Mouse (Mus musculus): Measurements from ENCODE around the gene Hist2h2ac.
A peak's percentile ranks its signal among the peaks of the same experiment; 100 is the strongest.

Gene Hist2h2ac

DNA sequence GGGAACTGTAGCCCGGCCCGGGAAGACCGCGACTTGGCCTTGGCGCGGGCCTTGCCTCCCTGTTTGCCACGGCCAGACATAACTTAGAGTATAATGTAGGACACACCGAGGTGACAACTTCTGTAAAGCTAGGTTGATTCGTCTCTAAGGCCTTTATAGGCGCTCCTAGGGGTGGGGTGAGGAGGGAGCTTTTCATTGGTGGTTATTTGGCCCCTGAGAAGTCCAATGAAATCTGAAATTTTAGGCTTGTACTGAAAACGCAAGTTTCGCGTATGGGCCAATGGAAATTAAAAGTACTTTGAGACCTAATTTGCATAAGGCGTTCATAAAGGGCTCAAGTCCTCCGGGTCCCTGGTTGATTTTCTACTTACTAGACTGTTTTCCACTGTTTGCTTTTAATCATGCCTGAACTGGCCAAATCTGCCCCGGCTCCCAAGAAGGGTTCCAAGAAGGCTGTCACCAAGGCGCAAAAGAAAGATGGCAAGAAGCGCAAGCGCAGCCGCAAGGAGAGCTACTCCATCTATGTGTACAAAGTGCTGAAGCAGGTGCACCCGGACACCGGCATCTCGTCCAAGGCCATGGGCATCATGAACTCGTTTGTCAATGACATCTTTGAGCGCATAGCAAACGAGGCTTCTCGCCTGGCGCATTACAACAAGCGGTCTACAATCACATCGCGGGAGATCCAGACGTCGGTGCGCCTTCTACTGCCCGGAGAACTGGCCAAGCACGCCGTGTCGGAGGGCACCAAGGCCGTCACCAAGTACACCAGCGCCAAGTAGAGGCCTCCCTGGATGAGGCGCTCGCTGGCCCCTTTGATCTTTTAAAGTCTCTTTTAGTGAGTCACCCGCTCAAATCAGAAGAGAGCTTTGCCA is at the start of gene Hist2h2ac, which contains the start of gene Hist2h2be:
Gene Hist2h2ac, minus strand, starts transcription at position 116 of the 875 bp plus-strand sequence.
Gene Hist2h2be, plus strand, starts transcription at position 355 of the 875 bp plus-strand sequence.
- peak; percentile 94 to 96 for DNase-seq

- peak; percentile 94 to 96 for DNase-seq
Observed at GRCm38 (mm10) chr3:96269511-96270474, 49.1 kb upstream of the Hist2h2ac start, which contains the start of gene Hist2h2bb. TSS of gene Hist2h2bb (plus strand) at chr3:96269752.

DNA sequence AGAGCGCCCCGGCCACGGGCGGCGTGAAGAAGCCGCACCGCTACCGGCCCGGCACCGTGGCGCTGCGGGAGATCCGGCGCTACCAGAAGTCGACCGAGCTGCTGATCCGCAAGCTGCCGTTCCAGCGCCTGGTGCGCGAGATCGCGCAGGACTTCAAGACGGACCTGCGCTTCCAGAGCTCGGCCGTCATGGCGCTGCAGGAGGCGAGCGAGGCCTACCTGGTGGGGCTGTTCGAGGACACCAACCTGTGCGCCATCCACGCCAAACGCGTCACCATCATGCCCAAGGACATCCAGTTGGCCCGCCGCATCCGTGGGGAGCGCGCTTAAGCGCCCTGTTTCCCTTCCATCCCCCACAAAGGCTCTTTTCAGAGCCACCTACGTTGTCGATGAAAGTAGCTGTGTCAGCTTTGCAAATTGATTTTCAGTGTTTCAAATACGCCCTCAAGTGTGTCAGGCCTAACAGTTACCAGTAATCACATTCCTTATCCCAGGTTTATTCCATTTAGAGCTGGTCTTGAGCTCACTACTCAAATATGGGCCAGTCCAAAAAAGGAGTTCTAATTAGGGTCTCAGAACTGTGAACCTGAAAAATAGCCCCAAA is 48.2 kb upstream of the Hist2h2ac start:
- DNase-seq = peak in 1 of 2 experiments; percentile 14

DNA sequence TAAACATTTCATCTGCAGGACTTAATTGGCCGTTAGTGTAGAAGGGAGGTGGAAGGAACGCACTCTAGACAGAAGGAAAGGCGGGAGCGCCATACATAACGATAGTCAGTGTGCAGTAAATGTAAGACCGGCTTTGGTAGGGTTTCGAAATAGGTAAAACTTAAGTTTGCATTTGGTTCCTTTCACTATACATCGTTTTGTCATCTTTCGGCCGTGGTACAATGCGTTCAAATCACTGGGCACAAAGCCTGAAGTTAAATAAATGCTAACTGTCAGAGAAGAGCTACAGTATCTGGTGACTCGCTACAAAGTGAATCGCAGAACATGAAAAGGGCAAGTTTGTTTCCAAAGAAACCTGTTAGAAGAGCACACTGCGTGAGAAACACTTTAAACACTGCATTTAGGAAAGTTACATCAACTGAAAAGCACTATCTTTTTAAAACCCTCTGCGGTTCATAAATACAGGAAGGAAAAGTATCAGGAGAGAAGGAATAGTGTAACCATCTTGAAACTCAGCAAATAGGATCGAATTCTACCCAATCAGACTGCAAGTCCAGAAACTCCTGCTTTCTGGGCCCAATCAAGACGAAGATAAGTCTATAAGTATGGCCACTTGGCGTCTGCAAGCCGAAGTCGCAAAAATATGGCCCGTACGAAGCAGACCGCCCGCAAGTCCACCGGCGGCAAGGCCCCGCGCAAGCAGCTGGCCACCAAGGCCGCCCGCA is 47.5 kb upstream of the Hist2h2ac start, which contains the start of gene Hist2h3b:
Gene Hist2h3b, plus strand, starts transcription at position 604 of the 725 bp plus-strand sequence.
- peak; percentile 83 to 86 for DNase-seq

DNA sequence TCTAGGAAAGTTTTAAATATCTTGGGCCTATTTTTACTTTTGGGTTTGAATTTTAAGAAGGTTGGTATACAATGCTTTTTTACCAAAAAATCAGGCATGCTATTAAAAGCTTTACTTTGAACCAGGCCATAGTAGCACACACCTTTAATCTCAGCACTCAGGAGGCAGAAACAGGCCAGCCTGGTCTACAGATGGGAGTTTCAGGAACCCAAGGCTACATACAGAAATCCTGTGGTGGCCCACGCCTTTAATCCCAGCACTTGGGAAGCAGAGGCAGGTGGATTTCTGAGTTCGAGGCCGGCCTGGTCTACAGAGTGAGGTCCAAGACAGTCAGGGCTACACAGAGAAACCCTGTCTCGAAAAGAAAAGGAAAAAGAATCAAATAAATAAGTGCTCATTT is 46.9 kb upstream of the Hist2h2ac start:
- no peak for DNase-seq

DNA sequence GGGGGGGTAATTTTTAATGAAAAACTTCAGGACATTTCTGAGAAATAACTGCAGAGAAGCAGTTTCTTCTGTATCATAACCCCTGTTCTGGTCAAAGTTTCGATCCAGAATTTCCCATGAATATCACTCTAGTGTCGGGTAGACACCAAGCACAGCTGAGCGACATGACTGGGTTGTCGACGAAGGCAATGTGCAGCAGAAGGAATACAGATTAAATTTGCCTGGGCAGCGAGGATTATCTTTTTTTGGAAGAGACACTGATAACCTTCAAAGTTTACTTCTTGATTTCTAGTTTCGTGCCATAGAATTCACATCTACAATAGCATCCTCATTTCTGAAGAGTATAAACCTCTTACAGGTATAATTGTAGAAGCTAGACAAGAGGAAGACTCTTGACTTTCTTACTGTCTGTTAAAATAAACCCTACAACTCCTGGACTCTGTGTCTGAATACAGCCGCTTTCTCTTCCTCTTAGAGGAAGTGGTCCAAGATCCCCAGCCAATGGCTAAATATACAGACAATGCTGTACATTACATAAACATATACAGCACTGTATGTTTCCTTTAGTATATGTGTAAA is 45.5 kb upstream of the Hist2h2ac start:
- DNase-seq = no peak

DNA sequence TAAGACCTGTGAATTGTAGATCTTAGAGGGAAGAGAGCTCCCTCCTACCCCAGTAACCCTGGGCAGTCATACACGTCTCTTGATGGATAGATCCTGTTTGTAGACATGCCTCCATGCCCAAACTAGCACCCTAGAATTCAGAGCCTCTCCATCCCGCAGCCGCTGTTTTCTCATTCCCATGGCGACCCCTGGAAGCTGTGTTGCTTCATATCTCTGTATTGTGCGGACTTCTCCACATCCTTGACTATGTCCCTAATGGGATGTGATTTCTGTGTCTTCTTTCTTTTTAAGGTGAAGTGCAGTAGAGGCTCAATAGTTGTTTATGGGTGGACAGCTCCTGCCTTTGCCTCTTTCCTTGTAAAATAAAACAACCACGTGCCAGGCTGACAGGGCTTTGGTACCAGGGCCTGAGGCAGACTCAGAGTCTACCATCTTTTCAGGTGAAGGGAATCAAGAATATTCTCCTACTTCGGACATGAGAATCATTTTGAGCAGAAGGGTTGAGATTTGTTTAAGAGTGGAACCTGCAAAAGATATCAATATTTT is 43.8 kb upstream of the Hist2h2ac start:
- DNase-seq = no peak

DNA sequence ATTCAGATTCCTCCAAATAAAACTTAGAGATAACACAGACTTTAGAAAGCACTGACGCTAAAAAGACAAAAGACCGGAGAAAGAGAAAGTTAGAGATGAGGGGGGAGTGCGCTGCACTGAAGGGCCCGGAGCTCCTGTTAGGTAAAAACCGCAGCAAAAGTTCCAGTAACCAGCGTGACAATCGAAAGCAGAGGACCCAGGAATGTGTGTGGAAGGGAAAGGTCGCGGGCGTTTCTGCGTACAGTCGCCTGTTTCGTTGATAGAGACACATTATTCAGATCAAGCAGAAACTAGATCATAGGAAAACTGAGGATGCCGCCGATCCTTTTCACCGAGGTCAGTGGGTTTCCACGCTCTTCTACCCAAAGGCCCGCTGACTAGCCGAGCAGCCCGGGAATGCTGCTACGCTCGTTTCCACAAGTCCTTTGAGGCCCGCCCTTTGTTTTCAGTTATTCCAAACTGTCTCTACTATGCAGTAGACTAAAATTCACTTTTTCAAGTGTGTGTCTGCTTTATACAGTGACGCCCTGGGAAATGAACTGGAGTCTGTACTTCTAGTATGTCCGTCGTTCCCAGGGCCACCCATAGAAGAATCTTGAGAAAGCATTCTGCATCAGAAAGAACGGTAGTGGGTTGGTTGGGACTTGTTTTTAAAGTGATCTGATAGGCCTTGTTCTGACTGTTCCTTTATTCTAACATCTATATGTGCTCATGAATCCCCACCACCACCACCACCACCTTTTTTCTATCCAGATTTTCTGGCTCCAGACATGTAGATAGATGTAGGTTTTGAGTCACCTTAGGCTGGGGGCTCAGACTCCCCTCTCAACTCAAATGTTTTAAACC is 43.1 kb upstream of the Hist2h2ac start:
- peak in 1 of 2 experiments; percentile 55 for DNase-seq

GRCm38 (mm10) chr3:96262979-96263550 is 42.4 kb upstream of the Hist2h2ac start, which contains the start of gene Hist2h4:
TSS of gene Hist2h4 (minus strand) at chr3:96263311.
- DNase-seq = peak; percentile 97

DNA sequence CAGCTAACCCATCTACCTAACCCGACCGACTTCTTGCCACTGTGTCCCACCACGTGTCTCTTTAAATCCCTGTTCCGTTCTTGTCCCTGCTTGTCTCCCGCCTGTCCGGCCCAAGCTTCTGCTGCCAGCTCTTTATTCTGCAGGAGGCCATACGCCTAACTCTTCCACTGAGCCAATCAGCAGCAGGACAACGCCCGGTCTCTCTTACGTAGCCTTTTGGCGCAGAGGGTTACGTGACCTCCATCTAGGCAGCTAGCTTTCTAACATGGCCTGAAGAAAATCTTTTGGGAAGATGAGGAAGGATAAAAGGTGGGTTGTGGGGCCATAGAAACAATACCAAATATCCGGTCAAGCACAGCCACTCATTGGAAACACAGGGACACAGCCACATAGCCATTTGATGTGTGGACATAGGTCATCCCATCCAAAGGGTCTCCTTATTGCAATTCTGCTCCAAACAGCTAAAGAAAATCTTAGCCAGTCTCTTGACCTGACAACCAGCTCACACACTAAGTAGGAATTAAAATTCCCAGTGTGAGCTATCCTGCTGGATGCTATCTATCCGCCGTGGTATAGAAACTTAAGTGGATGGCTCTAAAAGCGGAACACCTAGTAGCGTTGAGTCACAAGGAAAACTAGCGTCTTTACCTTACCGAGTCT is 41.7 kb upstream of the Hist2h2ac start:
- peak; percentile 76 to 84 for DNase-seq

DNA sequence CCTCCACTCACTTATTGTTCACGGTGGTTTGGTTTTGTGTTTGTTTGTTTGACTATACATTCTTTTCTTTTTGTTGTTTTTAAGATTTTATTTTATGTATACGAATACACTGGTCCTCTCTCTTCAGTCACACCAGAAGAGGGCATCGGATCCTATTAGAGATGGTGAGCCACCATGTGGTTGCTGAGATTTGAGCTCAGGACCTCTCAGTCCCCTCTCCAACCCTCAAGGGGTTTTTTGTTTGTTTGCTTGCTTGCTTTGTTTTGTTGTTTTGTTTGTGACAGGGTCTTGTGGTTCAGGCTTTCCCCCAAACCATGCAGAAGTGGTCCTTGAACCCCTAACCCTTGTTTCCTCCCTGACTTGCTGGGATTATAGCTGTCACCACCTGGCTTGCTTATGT is 40.9 kb upstream of the Hist2h2ac start:
- no peak for DNase-seq

DNA sequence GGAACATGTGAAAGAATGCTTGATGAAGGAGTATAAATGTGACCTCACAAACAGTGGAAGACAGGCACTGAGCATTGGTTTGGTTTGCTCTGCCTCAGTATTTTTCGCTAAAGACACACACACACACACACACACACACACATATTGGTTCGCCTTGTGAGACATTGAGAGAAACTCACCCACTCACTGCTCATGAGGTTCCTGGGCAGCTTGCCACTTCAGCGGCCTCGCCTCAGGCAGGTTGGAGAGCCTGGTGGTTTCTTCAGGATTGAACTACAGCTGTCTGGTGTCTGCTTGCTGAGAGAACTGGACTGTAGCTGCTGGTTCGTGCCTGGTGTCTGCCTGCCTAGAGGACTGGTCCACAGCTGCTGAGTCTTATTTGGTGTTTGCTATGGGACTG is 39.5 kb upstream of the Hist2h2ac start:
- no peak for DNase-seq

- DNase-seq = no peak
Observed at GRCm38 (mm10) chr3:96257190-96257589, 36.5 kb upstream of the Hist2h2ac start.

DNA sequence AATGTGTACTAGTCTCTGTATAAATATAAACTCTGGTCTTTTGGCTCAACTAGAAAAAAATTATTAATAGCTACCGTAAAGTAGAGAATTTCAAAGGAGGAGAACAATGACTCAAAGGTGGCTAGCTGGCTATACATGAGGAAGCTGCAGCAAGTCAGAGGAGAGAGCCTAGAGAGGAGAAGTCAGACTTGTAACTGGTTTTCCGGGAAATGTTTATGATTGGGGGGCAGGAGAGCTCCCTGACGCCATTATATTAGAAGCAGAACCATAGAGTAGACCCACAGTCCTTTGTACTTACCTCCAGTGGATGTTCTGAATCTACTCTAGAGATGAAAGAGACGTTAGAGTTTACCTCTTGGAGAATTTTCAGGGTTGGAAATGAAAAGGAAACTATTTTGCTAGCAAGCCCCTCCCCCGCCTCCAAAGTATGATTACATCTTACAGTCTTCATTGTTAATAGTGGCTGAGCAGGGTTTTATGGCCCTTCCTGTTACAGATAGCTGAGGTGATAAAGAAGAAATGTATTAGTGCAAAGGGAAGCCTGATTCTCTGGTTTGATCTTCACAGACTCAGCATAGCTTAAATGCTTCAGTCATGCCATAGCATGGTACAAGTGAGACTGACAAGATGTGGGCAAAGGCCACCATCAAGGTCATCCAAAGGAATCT is 35.4 kb upstream of the Hist2h2ac start:
- no peak for DNase-seq

GRCm38 (mm10) chr3:96254683-96255355 is 34.1 kb upstream of the Hist2h2ac start:
- no peak for DNase-seq

- no peak for DNase-seq
Observed at GRCm38 (mm10) chr3:96251787-96252186, 31.1 kb upstream of the Hist2h2ac start.

- DNase-seq = no peak
Observed at GRCm38 (mm10) chr3:96250890-96251289, 30.2 kb upstream of the Hist2h2ac start.

DNA sequence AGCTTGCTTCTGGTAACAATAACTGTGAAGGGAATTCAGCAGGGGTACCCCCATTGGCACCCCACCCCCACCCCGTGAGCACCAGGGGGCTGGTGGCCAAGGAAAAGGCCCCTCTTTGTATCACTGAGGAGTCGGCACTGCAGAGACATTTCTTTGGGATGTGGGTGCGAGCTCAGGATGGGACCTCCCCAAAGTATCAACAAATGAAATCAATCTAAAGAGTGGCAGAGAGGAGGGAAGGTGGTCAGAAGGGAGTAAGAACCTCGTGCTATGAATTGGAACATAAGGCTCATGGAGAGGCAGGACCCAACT is 28.3 kb upstream of the Hist2h2ac start:
- DNase-seq = no peak

Data from kidney, adult 8-10 months (tissue).